Mouse (Mus musculus) left cerebral cortex, adult 2 months (tissue): ENCODE results near the gene Casc3. TPM values are rescaled to one million over a fixed set of nuclear protein-coding genes. Genes with fewer than 3 reads are reported as not detected.

ENCODE experiments used
- DNase-seq, 2 experiments: peaks; one replicate each; pipeline ENCODE4 v3.0.0; 2021 to 2022; ENCODE audit warnings: low spot score in 2 of 2, mixed read lengths in 1 of 2; ENCODE audit errors: extremely low spot score in 1 of 2
- H3K27ac ChIP-seq: fragments of 200-600 bp; 2 replicates; pipeline ENCODE4 v1.8.1; 2022
- H3K4me3 ChIP-seq: fragments of 200-600 bp; 2 replicates; pipeline ENCODE4 v1.8.1; 2022
- CTCF ChIP-seq: fragments of 200-600 bp; IDR thresholded peaks from 2 replicates; pipeline ENCODE4 v1.8.1; 2022; ENCODE audit warnings: antibody characterized with exemption, mild to moderate bottlenecking, moderate library complexity
- intact Hi-C: fragments of 180-260 bp; cut with DNase I; formaldehyde crosslinking; loops from one replicate; pipeline ENCODE4 v1.15.1; 2025
- total RNA-seq, 2 experiments: library from RNA; stranded (reverse); gene quantifications; 2 replicates each; pipeline ENCODE4 v1.2.3; 2021

Casc3 gene
- total RNA-seq, 2 experiments from 2014 or later, result 53.0 to 57.6 TPM

DNA sequence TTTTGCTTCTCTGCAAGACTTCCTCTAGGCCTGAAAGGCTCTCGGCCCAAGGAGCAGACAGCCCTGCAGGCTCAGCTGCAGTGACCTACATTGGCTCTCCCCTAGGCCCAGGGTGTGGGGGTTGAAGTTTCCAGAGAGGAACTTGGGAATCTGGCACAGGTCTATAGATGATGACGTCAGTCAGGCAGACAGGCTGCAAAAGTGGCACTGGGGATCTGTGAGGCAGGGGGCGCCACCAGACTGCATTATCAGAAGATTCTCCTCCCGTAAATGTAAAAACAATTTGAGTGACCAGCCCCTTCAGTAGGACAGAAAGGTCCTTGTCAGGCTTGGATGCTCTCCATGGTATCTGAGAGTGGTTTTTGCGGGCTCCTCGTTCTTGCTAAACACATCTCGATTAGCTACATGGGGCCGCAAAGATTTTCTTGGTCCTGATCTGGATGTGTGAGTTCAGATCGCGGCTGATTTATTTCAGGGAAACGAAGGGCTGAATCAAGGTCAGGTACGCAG, 18.9 kb upstream of the Casc3 start:
- peak; percentile 68 for TF ChIP-seq CTCF
- peak; percentile 77 to 81 for DNase-seq
- peak overlapping the region; percentile 100 for H3K27ac ChIP-seq
- intact Hi-C loops, result loop anchor here (2.0 to 5.0 kb wide), 4 partner anchors 13 to 121 kb away; partner anchors contain the start of genes Cdc6 and Thra
- peak overlapping the region; percentile 31 for H3K4me3 ChIP-seq

DNA sequence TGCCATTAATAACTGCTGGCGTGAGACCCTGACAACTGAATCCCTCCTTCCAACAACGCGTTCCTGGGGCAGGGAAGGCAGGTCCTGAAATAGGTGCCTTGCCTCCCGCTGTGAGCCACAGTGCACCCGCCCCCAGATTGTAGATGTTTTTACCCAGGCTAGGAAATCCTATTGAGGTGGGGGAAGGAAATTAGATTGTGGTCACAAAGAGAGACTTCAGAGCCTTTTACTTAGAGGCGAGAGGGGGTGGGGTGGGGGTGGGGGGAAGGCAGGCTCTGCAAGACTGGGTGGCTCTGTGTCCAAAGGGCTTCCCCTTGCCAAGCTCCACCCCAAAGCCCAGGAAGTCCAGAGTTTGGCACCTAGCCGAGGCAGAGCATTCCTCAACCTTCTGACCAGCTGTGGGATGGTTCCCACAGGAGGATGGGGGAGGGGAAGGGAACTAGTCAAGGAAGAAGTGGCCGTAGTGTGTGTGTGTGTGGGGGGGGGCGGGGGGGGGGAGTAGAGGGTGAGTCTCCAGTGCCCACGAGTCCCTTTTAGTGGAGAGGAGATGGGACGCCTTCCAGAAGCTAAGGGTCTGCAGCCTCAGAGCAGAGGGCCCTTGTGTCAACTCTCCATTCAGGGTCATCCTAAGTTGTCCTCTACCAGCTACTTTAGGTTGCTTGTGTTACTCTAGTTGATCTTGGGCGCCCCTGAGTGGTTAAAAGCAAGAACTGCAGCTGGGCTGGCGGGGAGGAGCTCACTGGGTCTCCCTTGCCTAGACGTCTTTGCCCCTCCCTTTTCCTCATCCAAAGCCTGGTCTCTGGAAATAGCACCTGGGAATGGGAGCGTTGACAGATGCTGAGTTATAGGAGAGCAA, 18.1 kb upstream of the Casc3 start:
- peak; percentile 93 for TF ChIP-seq CTCF
- peak overlapping the region; percentile 100 for H3K27ac ChIP-seq
- intact Hi-C loops, result loop anchor here (1.0 to 5.0 kb wide), 5 partner anchors 14 to 121 kb away; partner anchors contain the start of genes Cdc6 and Thra
- peak overlapping the region; percentile 31 for H3K4me3 ChIP-seq
- peak; percentile 92 to 96 for DNase-seq

DNA sequence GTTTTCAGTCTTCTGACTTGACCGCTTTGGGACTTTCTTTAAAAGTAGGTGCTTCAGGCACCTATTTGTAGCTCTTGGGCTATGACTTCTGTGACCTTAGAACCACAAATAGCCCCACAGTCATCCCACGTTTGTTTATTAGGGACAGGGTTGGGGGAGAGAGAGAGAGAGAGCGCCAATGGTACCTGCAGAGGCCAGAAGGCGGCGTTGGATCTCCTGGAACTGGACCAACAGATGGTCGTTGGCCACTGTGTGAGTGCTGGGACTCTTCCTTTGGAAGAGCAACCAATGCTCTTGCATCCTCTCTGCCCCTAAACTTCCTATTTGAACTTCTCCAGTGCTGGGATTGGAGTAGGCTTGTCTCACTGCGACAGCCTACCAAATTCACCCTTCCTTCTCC, 17.5 kb upstream of the Casc3 start:
- H3K4me3 ChIP-seq, result no peak overlapping the region
- peak overlapping the region; percentile 100 for H3K27ac ChIP-seq
- no peak for DNase-seq
- TF ChIP-seq CTCF, result no peak
- intact Hi-C loops, result loop anchor here (1.0 to 5.0 kb wide), 5 partner anchors 14 to 120 kb away; partner anchors contain the start of genes Cdc6 and Thra

DNA sequence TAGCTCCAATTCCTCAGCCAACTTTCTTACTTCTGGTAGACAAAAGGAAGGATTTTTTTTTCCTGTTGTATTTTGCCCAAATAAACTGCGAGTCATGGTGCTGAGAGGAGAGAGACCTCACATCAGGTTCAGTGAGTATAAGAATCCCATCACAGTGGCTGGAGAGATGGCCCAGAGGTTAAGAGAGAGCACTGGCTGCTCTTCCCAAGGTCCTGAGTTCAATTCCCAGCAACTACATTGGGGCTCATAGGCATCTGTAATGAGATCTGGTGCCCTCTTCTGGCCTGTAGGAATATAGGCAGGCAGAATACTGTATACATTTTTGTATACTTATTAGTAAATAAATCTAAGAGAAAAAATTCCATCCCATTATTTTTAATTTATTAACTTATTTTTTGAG, 17.0 kb upstream of the Casc3 start:
- no peak for DNase-seq
- intact Hi-C loops, result loop anchor here (1.0 to 5.0 kb wide), 5 partner anchors 15 to 120 kb away; partner anchors contain the start of genes Cdc6 and Thra
- no peak overlapping the region for H3K4me3 ChIP-seq
- H3K27ac ChIP-seq, result peak overlapping the region; percentile 100
- peak; percentile 60 for TF ChIP-seq CTCF

DNA sequence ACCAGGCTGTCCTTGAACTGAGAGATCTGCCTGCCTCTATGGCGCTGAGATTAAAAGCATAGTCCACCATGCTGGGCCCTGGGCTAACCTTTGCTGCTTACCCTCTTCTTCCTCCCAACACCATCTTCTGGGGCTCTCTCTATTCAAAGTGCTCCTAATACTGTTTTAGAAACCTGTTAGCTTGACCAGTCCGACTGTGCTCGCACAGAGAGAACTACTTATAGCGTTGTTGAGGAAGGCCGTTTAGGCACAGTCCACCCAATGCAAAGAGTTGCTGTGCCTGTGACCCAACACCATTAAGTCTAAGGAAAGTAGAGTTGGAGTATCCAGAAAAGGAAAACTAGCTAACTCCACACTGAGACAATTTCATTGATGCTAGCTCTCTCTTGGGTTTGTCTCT, 16.6 kb upstream of the Casc3 start:
- DNase-seq, result no peak
- peak overlapping the region; percentile 63 for H3K27ac ChIP-seq
- intact Hi-C loops, result loop anchor here (5.0 kb wide), 1 partner anchor 119 kb away; the partner anchor contains the start of gene Cdc6

DNA sequence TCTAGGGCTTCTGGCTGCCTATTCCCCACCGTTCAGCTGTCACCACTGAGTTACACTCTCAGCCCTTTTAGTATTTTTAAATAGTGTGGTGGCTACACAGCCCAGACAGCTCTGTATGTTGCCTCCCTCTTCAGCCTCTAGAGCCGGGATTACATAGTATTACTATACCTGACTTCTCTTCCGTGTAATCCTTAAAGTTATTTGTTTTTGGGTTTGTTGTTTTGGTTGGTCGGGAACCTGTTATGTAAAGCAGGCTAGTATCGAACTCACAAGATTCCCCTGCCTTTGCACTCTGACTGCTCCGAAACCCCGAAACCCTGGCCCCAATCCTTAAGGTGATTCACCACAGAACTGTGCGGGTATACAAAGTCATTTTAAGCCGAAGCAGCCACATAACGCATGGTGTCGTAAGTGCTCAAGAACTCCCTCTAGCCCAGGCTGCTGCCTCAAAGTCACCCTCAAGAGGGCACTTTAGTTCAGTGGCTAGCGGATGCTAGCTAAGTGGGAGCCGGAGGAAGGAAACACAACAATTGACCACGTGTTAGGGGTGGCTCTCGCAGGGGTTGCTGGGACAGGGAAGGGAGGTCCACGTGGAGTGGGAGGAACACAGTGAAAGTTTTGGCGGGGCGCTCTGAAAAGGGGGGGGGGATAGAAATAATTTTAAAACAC, 16.0 kb upstream of the Casc3 start:
- peak; percentile 62 for TF ChIP-seq CTCF
- Histone ChIP-seq H3K4me3 (peak overlapping the region; percentile 43; the same call in 1 of the 2 replicates), H3K27ac (peak overlapping the region; percentile 63)
- intact Hi-C loops, result loop anchor here (5.0 kb wide), 1 partner anchor 119 kb away; the partner anchor contains the start of gene Cdc6
- peak; percentile 80 to 83 for DNase-seq

More for the DNA sequence above, 16.6 kb upstream of the Casc3 start:
- TF ChIP-seq CTCF, result no peak
- H3K4me3 ChIP-seq, result no peak overlapping the region

DNA sequence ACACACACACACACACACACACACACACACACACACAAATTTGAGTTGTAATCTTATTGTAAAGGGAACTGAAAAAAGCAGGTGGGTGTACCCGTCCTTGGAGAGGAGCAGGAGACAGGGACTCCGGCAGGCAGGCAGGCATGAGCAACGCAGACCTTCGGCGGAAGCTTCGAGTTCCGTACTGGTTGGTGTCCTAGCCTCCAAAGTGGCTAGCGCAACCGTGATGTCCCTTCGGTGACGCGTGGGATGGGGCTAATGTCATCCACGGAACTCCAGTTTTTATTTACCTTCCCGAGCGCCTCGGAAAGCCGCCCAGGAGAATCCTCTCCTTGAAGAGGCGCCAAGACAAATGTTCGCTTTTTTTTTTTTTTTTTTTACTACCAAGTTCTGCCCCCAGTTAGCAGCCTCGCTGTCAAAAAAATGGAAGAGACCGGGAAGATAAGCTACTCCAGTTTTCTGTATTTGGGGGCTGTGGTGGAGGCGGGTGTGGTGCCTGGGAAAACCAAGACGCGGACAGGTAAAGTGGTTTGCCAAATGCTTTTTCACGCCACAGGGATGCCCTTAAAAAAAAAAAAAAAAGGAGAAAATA, 15.4 kb upstream of the Casc3 start:
- Histone ChIP-seq H3K27ac (no peak overlapping the region), H3K4me3 (peak overlapping the region; percentile 43)
- intact Hi-C loops, result loop anchor here (5.0 kb wide), 1 partner anchor 118 kb away; the partner anchor contains the start of gene Cdc6
- TF ChIP-seq CTCF, result no peak
- DNase-seq, result peak in 1 of 2 experiments; percentile 20

DNA sequence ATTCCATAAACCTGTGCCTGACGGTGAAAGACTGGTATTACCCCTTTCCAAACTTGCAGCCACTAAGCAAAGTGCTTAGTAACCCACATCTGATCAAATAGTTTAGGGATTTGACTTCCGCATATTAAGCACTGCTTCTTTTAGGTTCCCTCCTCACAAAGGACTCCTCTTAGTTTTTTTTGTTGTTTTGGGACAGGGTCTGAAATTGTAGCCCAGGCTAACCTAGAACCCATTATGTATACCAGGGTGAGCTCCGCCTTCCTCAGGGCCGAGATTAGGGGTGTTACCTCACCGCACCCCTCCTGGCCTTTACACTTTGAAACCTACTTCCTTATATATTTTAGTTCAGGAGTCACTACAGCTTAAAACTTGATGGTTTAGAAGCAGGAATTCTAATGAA, 14.9 kb upstream of the Casc3 start:
- no peak overlapping the region; the same call in 1 of the 2 replicates for H3K4me3 ChIP-seq
- intact Hi-C loops, result loop anchor here (5.0 kb wide), 1 partner anchor 117 kb away; the partner anchor contains the start of gene Cdc6
- no peak overlapping the region for H3K27ac ChIP-seq
- TF ChIP-seq CTCF, result no peak
- no peak for DNase-seq

DNA sequence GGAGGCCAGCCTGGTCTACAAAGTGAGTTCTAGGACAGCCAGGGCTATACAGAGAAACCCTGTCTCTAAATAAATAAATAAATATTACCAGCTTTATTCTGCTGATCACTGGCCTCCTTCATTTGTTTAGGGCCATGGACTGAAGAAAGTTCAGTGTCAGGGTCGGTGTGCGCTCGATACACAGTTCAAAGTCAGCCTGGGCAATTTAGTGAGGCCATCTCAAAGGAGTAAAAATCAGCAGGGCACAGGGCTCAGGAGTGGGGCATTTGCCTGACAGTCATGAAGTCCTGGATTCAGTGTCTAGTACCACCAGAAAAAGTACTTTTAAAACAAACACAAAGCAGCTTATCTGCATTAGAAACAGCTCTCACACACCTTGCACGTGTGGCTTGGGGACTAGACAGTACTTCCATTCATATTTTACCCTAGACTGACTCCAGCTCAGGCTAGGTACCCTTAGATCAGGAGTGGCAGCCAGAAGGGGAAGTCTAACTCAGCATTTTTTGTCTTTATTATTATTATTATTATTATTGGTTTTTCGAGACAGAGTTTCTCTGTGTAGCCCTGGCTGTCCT, 14.0 kb upstream of the Casc3 start:
- no peak for TF ChIP-seq CTCF
- Histone ChIP-seq H3K4me3 (no peak overlapping the region), H3K27ac (no peak overlapping the region)
- DNase-seq, result no peak
- intact Hi-C loops, result no loop called here

DNA sequence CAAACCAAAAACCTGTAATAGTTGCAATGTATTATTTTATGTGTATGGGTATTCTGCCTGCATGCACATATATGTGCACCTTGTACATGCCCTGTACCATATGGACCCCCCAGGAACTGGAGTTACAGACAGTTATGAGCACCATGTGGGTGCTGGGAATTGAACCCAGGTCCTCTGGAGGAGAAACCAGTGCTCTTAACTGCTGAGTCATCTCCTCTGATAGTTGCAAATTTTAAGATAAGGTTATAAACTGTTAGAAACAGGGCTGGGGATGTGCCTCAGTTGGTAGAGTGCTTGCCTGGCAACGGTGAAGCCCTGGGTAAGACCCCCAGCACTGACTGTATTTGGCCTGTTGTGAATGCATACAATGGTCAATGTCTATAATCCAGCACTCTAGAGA, 13.3 kb upstream of the Casc3 start:
- Histone ChIP-seq H3K27ac (no peak overlapping the region), H3K4me3 (no peak overlapping the region)
- intact Hi-C loops, result no loop called here
- TF ChIP-seq CTCF, result no peak
- DNase-seq, result no peak

DNA sequence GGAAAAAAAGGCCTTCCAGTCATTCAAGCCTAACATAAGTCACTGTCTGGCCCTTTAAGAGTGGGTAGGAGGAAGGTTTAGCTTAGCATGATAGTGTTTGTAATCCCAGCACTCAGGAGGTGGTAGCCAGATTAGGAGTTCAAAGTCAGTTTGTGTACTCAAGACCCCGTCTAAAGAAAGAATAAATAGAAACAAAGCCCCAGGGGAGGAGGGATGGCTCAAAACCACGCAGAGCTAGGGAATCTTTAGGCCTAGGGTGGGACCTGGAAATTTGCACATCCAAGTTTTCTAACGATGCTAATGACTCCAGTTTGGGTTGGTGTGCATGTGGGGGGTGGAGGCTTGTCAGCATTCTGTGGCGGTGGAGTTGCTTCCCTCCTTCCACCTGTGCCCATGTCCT, 12.6 kb upstream of the Casc3 start:
- no peak overlapping the region for H3K4me3 ChIP-seq
- TF ChIP-seq CTCF, result no peak
- intact Hi-C loops, result no loop called here
- no peak overlapping the region for H3K27ac ChIP-seq
- DNase-seq, result no peak
